Mouse (Mus musculus) stomach, embryonic 14.5 days (tissue): ENCODE data around the gene Zfp692. TPM values are rescaled to one million over a fixed set of nuclear protein-coding genes. Genes with fewer than 3 reads are reported as not detected.
"Not testable (repeated sequence)": the region's sequence is repeated elsewhere in the genome, so short reads cannot be mapped to it uniquely, and the experiment has no call there.

Source experiments
- ATAC-seq: fragments of 200-750 bp; cut with Nextera tagmentation; 2 replicates; pipeline ENCODE4 v1.8.0; 2017; ENCODE audit warnings: low read depth, moderate TSS enrichment; ENCODE audit not compliant: insufficient number of reproducible peaks, insufficient read depth, low FRiP score
- H3K27ac ChIP-seq: fragments of 300-500 bp; sonication (generic); 2 replicates; pipeline ENCODE4 v1.5.1; 2014; ENCODE audit warnings: mild to moderate bottlenecking, low read length, moderate library complexity, mixed read lengths
- H3K27me3 ChIP-seq: fragments of 300-500 bp; sonication (generic); 2 replicates; pipeline ENCODE4 v1.6.1; 2014; ENCODE audit warnings: low read length, control low read depth, mixed read lengths; ENCODE audit not compliant: control insufficient read depth, insufficient read depth
- H3K36me3 ChIP-seq: fragments of 300-500 bp; sonication (generic); 2 replicates; pipeline ENCODE4 v1.6.1; 2014; ENCODE audit warnings: mild to moderate bottlenecking, control low read depth, low read length, moderate library complexity, mixed read lengths; ENCODE audit not compliant: control insufficient read depth, insufficient read depth
- H3K4me1 ChIP-seq: fragments of 300-500 bp; sonication (generic); 2 replicates; pipeline ENCODE4 v1.6.1; 2014; ENCODE audit warnings: low read length, control low read depth, mixed read lengths; ENCODE audit not compliant: control insufficient read depth, insufficient read depth
- H3K4me2 ChIP-seq: fragments of 300-500 bp; sonication (generic); replicated peaks from 2 replicates; pipeline ENCODE4 v1.6.1; 2014; ENCODE audit warnings: low read depth, low read length, control low read depth
- H3K4me3 ChIP-seq: fragments of 300-500 bp; sonication (generic); 2 replicates; pipeline ENCODE4 v1.5.1; 2014; ENCODE audit warnings: low read depth, low read length, control low read depth
- H3K9ac ChIP-seq: fragments of 300-500 bp; sonication (generic); replicated peaks from 2 replicates; pipeline ENCODE4 v1.6.1; 2014; ENCODE audit warnings: low read depth, mild to moderate bottlenecking, control low read depth, low read length, moderate library complexity, mixed read lengths
- H3K9me3 ChIP-seq: fragments of 300-500 bp; sonication (generic); 2 replicates; pipeline ENCODE4 v1.6.1; 2016; ENCODE audit warnings: low read depth, low read length, control low read depth; ENCODE audit not compliant: control insufficient read depth
- WGBS: fragments of 180-500 bp; shearing (Covaris S2); extraction: QIAGEN DNeasy Blood & Tissue Kit; methylation state at CpG from one replicate; pipeline ENCODE4 v1.1.7; 2014; 5-methylcytosine and 5-hydroxymethylcytosine counted together
- polyA plus RNA-seq: library from polyadenylated mRNA; unstranded; fragments of >200 nt; fragmentation: Nextera tagmentation; extraction: Ambion mirVana; gene quantifications from 2 replicates; pipeline ENCODE4 v1.2.1, GENCODE M21; 2014

Zfp692 gene
- polyA plus RNA-seq, 1 experiment from 2014 or later, result 19.8 TPM

DNA sequence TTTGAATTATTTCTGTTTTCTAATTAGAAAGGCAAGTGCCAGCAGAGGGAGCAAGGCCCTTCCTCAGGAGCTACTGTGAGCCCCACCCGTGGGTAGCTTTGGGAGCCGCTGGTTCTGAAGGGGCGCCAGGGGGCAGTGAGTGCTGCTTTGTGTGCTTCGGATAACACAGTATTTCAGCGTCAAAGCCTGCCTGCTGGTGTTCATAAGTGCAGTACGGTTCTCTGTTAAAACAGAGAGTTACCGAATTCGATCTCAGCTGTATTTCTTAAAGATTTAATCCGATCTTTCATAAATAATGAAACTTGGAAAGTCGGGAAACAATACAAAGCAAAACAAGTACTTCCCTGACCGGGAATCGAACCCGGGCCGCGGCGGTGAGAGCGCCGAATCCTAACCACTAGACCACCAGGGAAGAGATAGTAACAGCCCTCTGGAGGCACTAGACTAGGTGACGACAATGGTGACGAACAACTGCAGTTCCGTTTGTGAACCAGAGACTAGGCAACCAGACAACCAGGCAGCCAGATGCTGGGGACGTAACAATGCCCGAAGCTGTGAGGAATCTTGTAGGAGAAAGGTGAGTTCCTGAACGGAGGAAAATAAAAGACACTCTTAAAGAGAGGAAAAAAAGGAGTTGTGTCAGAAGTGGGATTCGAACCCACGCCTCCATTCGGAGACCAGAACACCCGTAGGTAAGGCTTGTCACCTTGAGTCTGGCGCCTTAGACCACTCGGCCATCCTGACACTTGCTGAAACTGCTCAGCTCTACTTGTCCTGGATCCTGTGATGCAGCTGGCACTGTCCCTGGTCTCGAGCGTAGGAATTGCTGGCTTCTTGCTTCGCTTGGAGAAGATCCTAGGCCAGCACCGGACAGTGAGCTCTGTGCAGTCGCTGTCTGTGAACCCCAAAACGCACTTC, 4.8 kb upstream of the Zfp692 start:
- peak; percentile 92 for ATAC-seq
- Histone ChIP-seq H3K9ac (peak overlapping the region; percentile 48), H3K4me1 (peaks cover 5% of the 10 kb centered on the region), H3K9me3 (no peaks in the 10 kb centered on the region), H3K4me2 (peak overlapping the region; percentile 50), H3K36me3 (no peaks in the 10 kb centered on the region), H3K4me3 (peak overlapping the region; percentile 54), H3K27ac (peak overlapping the region; percentile 92), H3K27me3 (no peaks in the 10 kb centered on the region)
- under 1% methylated on average over 36 of the region's 36 CpGs for WGBS

GRCm38 (mm10) chr11:58302774-58303445, 4.0 kb upstream of the Zfp692 start:
- peak; percentile 44 for ATAC-seq

DNA sequence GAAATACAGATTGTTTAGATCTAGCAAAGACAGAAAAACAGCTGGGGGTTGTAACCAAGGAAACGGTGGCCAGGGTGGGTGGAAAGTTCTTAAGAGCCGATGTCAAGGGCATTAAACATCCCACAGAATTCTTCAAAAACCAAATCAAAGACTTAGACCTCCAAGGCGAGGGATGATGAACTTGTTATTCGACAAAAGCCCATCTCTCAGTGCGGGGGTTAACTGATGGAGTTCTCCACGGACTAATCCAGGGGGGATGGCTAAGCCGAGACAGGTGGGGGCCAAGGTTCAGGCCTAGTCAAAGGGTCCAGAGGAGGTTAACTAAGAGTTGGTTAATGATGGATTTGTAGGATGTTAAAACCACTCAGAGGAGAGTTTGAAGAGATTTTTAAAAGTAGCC, 3.3 kb upstream of the Zfp692 start:
- Histone ChIP-seq H3K4me2 (peak overlapping the region; percentile 50; the same call in 1 of the 2 replicates), H3K9me3 (no peaks in the 10 kb centered on the region), H3K4me1 (peaks cover 5% of the 10 kb centered on the region), H3K27me3 (no peaks in the 10 kb centered on the region), H3K27ac (no peak overlapping the region), H3K4me3 (peak overlapping the region; percentile 54; the same call in 1 of the 2 replicates), H3K36me3 (no peaks in the 10 kb centered on the region), H3K9ac (no peak overlapping the region)
- no peak for ATAC-seq
- 17% methylated on average over 7 of the region's 7 CpGs for WGBS

More at GRCm38 (mm10) chr11:58302774-58303445, 4.0 kb upstream of the Zfp692 start:
- H3K27ac ChIP-seq, result peak overlapping the region; percentile 92
- H3K4me3 ChIP-seq, result peak overlapping the region; percentile 54
- H3K9me3 ChIP-seq, result no peaks in the 10 kb centered on the region
- WGBS, result under 1% methylated on average over 26 of the region's 26 CpGs
- no peaks in the 10 kb centered on the region for H3K36me3 ChIP-seq
- no peaks in the 10 kb centered on the region for H3K27me3 ChIP-seq
- H3K4me1 ChIP-seq, result peaks cover 5% of the 10 kb centered on the region
- peak overlapping the region; percentile 50 for H3K4me2 ChIP-seq
- H3K9ac ChIP-seq, result peak overlapping the region; percentile 48

DNA sequence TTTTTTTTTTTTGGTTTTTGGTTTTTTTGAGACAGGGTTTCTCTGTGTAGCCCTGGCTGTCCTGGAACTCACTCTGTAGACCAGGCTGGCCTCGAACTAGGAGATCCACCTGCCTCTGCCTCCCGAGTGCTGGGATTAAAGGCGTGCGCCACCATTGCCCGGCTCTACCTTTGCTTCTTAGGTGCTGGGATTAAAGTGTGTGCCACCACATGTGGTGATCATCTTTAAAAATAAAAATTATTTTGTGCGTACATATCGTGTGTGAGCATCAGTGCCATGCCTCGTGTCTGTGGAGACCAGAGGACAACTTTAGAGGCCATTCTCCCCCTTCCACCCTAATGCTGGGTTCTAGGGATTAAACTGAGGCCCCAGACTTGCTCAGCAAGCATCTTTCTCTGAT, 1.6 kb upstream of the Zfp692 start:
- H3K9me3 ChIP-seq, ATAC-seq, H3K4me1 ChIP-seq, H3K4me3 ChIP-seq, H3K36me3 ChIP-seq, H3K9ac ChIP-seq, H3K4me2 ChIP-seq, H3K27me3 ChIP-seq, H3K27ac ChIP-seq: not testable (repeated sequence)
- WGBS, result 87% methylated on average over 8 of the region's 8 CpGs

DNA sequence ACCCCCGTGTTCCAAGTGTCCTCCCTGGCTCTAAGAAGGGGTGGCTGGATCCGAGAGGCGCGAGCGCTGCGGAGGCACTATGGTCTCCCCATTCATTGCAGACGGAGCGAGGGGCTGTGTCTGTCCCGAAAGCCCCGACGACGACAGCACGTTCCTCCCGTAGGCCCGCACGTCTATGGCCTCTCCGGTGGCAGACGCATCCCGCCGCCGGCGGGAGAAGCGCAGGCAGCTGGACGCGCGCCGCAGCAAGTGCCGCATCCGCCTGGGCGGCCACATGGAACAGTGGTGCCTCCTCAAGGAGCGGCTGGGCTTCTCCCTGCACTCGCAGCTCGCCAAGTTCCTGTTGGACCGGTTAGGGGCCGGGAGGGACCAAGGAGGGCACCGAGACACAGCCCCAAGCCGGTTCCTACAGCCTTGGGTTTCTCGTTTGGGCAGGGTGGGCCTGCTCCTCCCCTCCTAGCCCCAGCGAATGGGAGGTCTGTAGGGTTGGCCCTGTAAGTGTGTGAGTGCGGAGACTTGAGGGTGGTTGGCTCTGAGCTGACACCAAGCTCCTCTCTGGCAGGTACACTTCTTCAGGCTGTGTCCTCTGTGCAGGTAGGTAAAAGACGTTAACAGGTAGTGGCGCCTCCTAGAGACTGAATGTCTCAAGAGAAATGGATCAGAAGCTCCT, 677 bp downstream of the Zfp692 start:
- peak; percentile 86 for ATAC-seq
- Histone ChIP-seq H3K4me3 (peak overlapping the region; percentile 52), H3K4me1 (peaks cover 5% of the 10 kb centered on the region), H3K4me2 (peak overlapping the region; percentile 91), H3K27ac (peak overlapping the region; percentile 84), H3K27me3 (no peaks in the 10 kb centered on the region), H3K36me3 (no peaks in the 10 kb centered on the region; the same call in 1 of the 2 replicates), H3K9me3 (no peaks in the 10 kb centered on the region), H3K9ac (peak overlapping the region; percentile 66)
- under 1% methylated on average over 42 of the region's 42 CpGs for WGBS

GRCm38 (mm10) chr11:58308661-58309060, 1.8 kb downstream of the Zfp692 start:
- no peak overlapping the region for H3K4me2 ChIP-seq
- H3K4me3 ChIP-seq, result no peak overlapping the region
- H3K9ac ChIP-seq, result no peak overlapping the region
- peaks cover 2% of the 10 kb centered on the region for H3K4me1 ChIP-seq
- H3K27me3 ChIP-seq, result no peaks in the 10 kb centered on the region
- H3K36me3 ChIP-seq, result no peaks in the 10 kb centered on the region; the same call in 1 of the 2 replicates
- no peak for ATAC-seq
- WGBS, result 96% methylated on average over 9 of the region's 9 CpGs
- H3K27ac ChIP-seq, result no peak overlapping the region
- no peaks in the 10 kb centered on the region for H3K9me3 ChIP-seq

- ATAC-seq, result no peak
- Histone ChIP-seq H3K9ac (no peak overlapping the region), H3K27me3 (no peaks in the 10 kb centered on the region), H3K4me3 (no peak overlapping the region), H3K36me3 (peaks cover 20% of the 10 kb centered on the region; the same call in 1 of the 2 replicates), H3K27ac (no peak overlapping the region), H3K9me3 (no peaks in the 10 kb centered on the region), H3K4me1 (no peaks in the 10 kb centered on the region), H3K4me2 (no peak overlapping the region)
- 90% methylated on average over 6 of the region's 6 CpGs for WGBS
Measured at GRCm38 (mm10) chr11:58314069-58314468, 7.2 kb downstream of the Zfp692 start.

GRCm38 (mm10) chr11:58315536-58316168, 8.8 kb downstream of the Zfp692 start:
- WGBS, result 94% methylated on average over 5 of the region's 5 CpGs

More at GRCm38 (mm10) chr11:58315536-58316168, 8.8 kb downstream of the Zfp692 start:
- H3K4me2 ChIP-seq, result no peak overlapping the region
- H3K9me3 ChIP-seq, result no peaks in the 10 kb centered on the region
- no peak overlapping the region for H3K4me3 ChIP-seq
- peaks cover 20% of the 10 kb centered on the region; the same call in 1 of the 2 replicates for H3K36me3 ChIP-seq
- H3K27ac ChIP-seq, result no peak overlapping the region
- no peak overlapping the region for H3K9ac ChIP-seq
- no peaks in the 10 kb centered on the region for H3K27me3 ChIP-seq
- no peaks in the 10 kb centered on the region for H3K4me1 ChIP-seq
- ATAC-seq, result no peak
